Mouse (Mus musculus) left cerebral cortex, adult 2 months (tissue): ENCODE results near the gene Wdr81. TPM values are rescaled to one million over a fixed set of nuclear protein-coding genes. Genes with fewer than 3 reads are reported as not detected.
A peak's percentile ranks its signal among the peaks of the same experiment; 100 is the strongest.
"Not testable (repeated sequence)": the region's sequence is repeated elsewhere in the genome, so short reads cannot be mapped to it uniquely, and the experiment has no call there.

Source experiments
- DNase-seq, 2 experiments: peaks; one replicate each; pipeline ENCODE4 v3.0.0; 2021 to 2022; ENCODE audit warnings: low spot score in 2 of 2, mixed read lengths in 1 of 2; ENCODE audit errors: extremely low spot score in 1 of 2
- H3K27ac ChIP-seq: fragments of 200-600 bp; 2 replicates; pipeline ENCODE4 v1.8.1; 2022
- H3K4me3 ChIP-seq: fragments of 200-600 bp; 2 replicates; pipeline ENCODE4 v1.8.1; 2022
- CTCF ChIP-seq: fragments of 200-600 bp; IDR thresholded peaks from 2 replicates; pipeline ENCODE4 v1.8.1; 2022; ENCODE audit warnings: antibody characterized with exemption, mild to moderate bottlenecking, moderate library complexity
- intact Hi-C: fragments of 180-260 bp; cut with DNase I; formaldehyde crosslinking; loops from one replicate; pipeline ENCODE4 v1.15.1; 2025
- total RNA-seq, 2 experiments: library from RNA; stranded (reverse); gene quantifications; 2 replicates each; pipeline ENCODE4 v1.2.3; 2021

Gene Wdr81
- total RNA-seq, 2 experiments from 2014 or later = 19.5 to 20.7 TPM

DNA sequence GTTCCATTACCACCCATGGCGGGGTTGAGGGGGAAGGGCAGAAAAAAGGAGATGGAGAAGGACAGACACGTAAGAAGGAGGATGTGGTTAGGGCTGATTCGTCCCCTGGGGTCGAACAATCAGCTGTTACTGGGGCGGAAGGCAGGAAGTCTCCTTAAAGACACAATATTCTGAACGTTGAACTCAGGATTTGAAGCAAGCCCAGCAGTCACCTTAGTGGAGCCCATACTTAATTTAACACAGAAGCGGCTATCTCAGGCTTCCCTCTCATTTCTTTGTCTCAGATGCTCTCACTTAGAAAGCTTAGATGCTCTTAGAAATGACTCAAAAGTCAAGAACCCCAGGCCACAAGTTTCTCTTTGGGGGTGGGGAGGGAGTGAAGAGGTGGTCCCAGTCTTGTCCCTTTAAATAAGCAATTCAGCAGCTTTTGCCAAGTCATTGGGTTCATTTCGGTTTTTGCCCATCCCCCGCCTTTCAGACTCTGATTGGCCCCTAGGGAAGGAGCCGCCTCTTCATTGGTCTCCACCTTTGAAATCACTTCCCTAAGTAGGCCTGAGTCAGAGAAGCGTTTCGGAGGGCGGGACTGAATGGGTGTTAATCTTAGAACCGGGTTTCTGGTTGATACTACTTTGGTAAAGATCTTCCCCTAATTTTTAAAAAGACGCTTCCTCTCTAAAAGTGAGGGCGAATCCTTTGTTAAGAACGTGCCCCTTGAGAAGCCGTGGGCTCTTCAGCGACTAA lies 5.8 kb upstream of the Wdr81 start:
- TF ChIP-seq CTCF = no peak
- intact Hi-C loops = loop anchor here (2.0 to 5.0 kb wide), 2 partner anchors 268 to 287 kb away; partner anchors contain the start of genes Dph1 and Rtn4rl1
- H3K27ac ChIP-seq = peak overlapping the region; percentile 95
- H3K4me3 ChIP-seq = peak overlapping the region; percentile 51
- peak; percentile 84 to 87 for DNase-seq

DNA sequence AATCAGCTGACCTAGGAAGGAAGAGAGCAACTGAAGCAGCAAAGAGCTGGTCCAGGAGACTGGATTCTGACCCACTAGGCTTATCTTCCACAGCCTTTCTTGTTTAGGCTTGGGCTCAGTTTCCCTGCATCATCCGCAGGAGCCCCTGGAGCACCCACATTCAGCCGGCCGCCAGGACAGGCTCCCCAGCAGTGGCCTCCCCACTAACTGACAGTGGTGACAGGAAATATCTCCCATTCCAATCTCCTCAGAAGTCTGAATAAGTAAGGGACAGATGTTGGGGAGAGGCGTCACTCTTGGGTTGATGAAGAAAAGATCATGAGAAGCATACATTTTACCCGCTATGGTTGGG lies 5.2 kb upstream of the Wdr81 start:
- DNase-seq = no peak
- Histone ChIP-seq H3K4me3 (no peak overlapping the region; the same call in 1 of the 2 replicates), H3K27ac (peak overlapping the region; percentile 95)
- intact Hi-C loops = loop anchor here (2.0 to 5.0 kb wide), 2 partner anchors 267 to 287 kb away; partner anchors contain the start of genes Dph1 and Rtn4rl1
- TF ChIP-seq CTCF = no peak

DNA sequence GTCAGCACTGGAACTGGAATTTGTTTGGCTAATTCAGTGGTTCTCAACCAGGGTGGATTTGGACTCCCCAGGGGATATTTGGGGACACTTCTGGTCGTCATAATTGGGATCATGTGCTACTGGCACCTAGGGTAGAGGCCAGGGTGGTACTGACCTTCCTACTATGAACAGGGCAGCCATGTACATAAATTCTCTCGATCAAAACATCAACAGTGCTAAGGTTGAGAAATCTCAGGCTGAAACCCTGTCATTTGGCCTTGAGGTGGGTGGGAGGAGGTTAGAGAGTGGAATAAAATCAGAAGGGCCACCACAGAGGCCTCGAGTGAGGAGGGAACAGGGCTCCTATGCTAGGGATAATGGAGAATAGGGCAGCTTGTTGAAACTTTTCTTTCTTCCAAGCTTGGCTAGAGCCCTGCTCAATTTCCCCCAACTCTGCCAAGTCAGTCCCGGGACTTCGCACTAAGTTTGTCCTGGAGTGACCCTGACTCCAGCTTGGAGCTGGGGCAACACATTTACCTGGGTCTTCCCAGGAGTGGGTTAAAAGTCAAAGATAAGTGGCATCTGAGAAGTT lies 4.7 kb upstream of the Wdr81 start:
- intact Hi-C loops = no loop called here
- no peak for DNase-seq
- no peak for TF ChIP-seq CTCF
- Histone ChIP-seq H3K27ac (peak overlapping the region; percentile 95), H3K4me3 (no peak overlapping the region)

DNA sequence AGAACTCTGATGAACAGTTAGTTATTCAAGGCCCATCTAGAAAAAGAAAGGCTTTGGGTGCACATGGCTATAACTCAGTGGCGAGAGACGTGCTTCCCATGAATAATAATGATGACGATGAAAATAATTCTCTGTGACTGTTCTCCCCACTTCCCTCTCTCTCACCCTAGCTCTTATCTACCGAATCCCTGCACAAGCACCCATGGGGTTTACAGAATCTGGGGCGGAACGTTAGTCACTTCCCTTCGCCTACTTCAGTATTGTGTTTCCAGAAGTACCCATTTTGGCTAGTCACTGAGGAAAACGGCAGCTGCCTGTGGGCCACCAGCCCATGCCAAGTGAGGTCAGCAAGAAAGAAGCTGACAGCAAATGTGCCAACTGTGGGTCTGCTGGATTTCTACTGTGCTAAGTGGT lies 4.1 kb upstream of the Wdr81 start:
- no peak for DNase-seq
- TF ChIP-seq CTCF = no peak
- intact Hi-C loops = loop anchor here (1.0 kb wide), 1 partner anchor 56 kb away; no protein-coding TSS in a partner anchor
- Histone ChIP-seq H3K4me3 (no peak overlapping the region), H3K27ac (peak overlapping the region; percentile 95; the same call in 1 of the 2 replicates)

DNA sequence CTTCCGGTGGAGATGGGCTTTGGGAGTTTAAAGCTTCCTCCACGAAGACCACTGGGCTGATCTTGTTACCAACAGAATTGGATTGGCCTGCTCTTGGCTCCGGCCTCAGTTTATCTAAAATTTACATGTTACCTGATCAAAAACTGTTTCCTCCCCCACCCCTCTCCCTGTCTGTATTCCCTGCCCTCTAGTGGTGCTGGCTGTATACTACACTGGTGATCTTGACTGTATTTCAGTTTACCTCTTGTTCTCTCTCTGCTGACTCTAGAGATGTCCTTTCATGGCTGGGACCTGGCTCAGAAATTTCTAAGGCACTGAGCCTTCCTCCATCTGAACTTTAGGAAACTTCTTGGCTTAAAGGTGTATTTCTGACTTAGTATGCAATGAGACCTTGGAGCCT lies 3.7 kb upstream of the Wdr81 start:
- Histone ChIP-seq H3K27ac (no peak overlapping the region), H3K4me3 (no peak overlapping the region)
- intact Hi-C loops = loop anchor here (1.0 kb wide), 1 partner anchor 56 kb away; no protein-coding TSS in a partner anchor
- TF ChIP-seq CTCF = peak; percentile 72
- no peak for DNase-seq

DNA sequence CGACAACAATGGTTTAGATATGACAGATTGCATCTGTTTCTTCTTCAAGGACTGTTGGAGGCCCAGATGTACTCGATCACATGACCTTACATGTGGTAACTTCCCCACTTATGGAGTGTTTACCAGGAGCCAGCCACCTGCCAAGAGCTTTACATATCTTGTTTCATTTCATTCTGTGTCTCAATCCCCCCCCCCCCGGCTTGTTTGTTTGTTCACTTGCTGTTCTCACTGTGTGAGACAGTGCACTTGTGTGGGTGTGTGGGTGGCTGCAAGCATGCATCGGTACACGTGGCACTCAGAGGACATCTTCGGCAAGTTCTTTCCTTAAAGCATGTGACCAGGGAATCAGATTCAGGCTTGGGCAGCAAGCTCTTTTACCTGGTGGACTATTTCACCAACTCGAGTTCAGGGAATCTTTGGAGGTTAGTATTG lies 1.9 kb upstream of the Wdr81 start:
- intact Hi-C loops = no loop called here
- no peak for TF ChIP-seq CTCF
- no peak overlapping the region for H3K4me3 ChIP-seq
- no peak overlapping the region for H3K27ac ChIP-seq
- DNase-seq = no peak

DNA sequence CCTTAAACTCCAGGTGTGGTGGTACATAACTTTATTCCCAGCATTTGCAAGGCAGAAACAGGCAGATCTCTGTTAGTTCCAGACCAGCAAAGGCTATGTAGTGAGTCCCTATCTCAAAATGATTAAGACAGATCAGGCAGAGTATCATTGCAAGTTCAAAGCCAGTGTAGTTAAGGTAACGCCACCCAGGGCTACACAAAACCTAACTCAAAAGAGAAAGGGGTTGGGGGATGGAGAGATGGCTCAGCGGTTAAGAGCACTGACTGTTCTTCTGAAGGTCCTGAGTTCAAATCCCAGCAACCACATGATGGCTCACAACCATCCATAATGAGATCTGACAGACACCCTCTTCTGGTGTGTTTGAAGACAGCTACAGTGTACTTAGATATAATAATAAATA lies 1.5 kb upstream of the Wdr81 start:
- not testable (repeated sequence) for H3K27ac ChIP-seq, DNase-seq, H3K4me3 ChIP-seq
- intact Hi-C loops = loop anchor here (2.0 kb wide), 1 partner anchor 277 kb away; the partner anchor contains the start of gene Ovca2

DNA sequence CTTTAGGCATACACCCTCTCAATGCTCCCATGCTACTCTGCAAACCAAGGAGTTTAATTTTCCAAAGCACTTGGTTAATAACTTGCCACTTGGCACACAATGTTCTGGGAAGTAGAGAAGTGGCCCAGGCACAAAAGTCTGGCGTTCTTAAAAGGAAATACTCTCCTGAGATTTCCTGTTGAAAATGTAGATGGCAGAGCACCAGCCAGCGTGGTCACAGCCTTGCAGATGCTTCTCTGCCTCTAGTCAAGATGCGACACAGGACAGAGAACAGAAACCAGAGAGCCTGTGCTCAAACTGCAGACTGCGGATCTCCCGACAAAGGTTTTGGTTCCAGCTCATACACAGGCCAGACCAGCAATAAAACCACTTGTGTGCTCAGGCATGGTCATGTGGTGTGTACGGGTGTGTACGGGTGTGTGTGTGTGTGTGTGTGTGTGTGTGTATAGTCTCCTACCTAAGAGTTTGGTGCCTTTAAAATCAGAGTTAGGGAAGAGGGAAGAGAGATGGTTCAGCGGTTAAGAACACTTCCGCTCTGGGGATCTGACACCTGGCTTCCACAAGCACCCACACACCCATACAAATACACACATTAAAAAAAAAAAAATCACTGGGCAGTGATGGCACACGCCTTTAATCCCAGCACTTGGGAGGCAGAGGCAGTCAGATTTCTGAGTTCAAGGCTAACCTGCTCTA lies 672 bp upstream of the Wdr81 start:
- intact Hi-C loops = loop anchor here (2.0 kb wide), 1 partner anchor 276 kb away; the partner anchor contains the start of gene Ovca2
- H3K27ac ChIP-seq = peak overlapping the region; percentile 82
- DNase-seq = no peak
- H3K4me3 ChIP-seq = peak overlapping the region; percentile 71
- TF ChIP-seq CTCF = no peak

DNA sequence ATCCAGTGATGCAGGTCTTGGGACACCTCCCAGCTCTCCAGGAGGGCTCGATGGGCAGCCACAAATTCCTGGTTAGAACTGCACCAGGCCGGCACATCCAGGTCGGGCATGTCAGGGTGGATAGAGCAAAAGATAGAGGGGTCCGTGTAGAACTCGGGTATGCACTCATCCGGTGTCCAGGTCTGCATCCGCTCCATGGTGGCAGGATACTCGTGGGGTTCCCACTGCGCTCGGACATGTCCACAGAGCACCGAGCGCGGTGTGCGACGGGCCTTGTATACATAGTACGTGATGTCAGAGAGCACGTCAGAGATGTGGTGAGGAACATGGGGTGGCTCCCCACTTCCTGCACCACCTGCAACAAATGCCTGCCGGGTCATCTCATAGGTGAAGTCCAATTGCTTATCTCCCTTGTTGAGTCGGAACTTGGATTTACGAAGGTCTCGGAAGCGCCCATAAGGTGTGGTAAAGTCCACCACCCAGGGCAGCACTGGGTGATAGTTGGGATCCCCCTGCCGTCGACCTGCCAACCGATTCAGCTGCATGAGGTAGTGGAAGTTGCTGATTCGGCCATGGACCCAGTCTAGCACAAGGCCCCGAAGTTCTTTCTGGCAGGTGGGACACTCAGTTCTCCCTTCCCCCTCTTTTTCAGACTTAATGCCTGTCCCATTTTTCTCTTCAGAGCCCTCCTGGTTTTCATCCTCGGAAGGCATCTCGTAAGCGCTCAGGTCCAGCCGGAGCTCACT lies 1.5 kb downstream of the Wdr81 start:
- no peak overlapping the region; the same call in 1 of the 2 replicates for H3K4me3 ChIP-seq
- no peak for DNase-seq
- no peak overlapping the region for H3K27ac ChIP-seq
- no peak for TF ChIP-seq CTCF
- intact Hi-C loops = no loop called here

DNA sequence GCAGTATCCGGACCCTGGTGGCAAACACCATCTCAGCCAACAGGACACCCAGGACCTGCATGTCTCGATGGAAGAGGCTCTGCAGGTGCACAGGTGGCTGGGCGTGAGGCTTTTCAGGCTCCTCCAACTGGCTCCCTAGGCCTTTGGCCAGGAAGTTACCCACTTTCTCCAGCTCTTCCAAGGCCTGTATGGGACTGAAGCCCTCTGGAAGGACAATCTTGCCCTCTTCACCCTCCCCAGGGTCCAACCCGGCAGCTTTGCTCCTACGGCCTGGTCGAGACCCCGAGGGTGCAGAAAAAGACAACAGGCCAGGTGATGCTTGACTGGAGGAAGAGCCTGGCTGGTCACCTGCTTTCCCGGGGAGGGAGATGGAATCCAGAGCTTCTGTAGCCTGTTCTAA lies 2.4 kb downstream of the Wdr81 start:
- no peak overlapping the region for H3K4me3 ChIP-seq
- no peak for TF ChIP-seq CTCF
- no peak for DNase-seq
- no peak overlapping the region for H3K27ac ChIP-seq
- intact Hi-C loops = no loop called here

DNA sequence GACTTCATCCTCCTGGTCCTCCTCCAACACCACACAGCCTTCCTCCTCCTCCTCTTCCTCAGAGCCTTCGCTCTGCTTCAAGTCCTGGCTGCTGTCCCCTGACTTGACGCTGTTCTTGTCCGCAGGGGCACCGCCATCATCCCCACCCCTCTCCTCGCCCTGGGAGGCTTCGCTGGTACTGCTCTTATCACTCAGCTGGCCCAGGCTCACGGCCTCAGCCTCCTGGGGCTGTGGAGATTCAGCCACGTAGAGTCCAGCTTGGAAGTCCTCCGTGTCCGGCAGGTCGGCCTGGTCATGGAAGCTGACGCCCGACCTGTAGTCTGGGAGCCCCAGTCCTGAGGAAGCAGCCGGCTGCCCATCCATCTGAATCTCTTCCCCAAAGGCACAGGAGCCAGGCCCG lies 3.6 kb downstream of the Wdr81 start:
- TF ChIP-seq CTCF = no peak
- intact Hi-C loops = no loop called here
- Histone ChIP-seq H3K4me3 (0 out of 2 replicates have a peak overlapping the region, but pooled peaks have one; percentile 2), H3K27ac (no peak overlapping the region)
- no peak for DNase-seq
